Mouse (Mus musculus) forebrain, embryonic 15.5 days (tissue): ENCODE data around the gene Vti1a. TPM values are rescaled to one million over a fixed set of nuclear protein-coding genes. Genes with fewer than 3 reads are reported as not detected.

Experiments used
- ATAC-seq: fragments of 200-750 bp; cut with Nextera tagmentation; replicated peaks from 2 replicates; pipeline ENCODE4 v1.8.0; 2017; ENCODE audit warnings: mild to moderate bottlenecking, moderate TSS enrichment, moderate library complexity
- H3K27ac ChIP-seq: fragments of 300-500 bp; sonication (generic); replicated peaks from 2 replicates; pipeline ENCODE4 v1.5.1; 2015; ENCODE audit warnings: mild to moderate bottlenecking, inconsistent platforms
- H3K27me3 ChIP-seq: fragments of 300-500 bp; sonication (generic); 2 replicates; pipeline ENCODE4 v1.6.1; 2015; ENCODE audit warnings: inconsistent platforms
- H3K36me3 ChIP-seq: fragments of 300-500 bp; sonication (generic); 2 replicates; pipeline ENCODE4 v1.6.1; 2015; ENCODE audit warnings: mild to moderate bottlenecking, inconsistent platforms
- H3K4me1 ChIP-seq: fragments of 300-500 bp; sonication (generic); 2 replicates; pipeline ENCODE4 v1.6.1; 2015; ENCODE audit warnings: inconsistent platforms
- H3K4me2 ChIP-seq: fragments of 300-500 bp; sonication (generic); replicated peaks from 2 replicates; pipeline ENCODE4 v1.6.1; 2015; ENCODE audit warnings: mild to moderate bottlenecking, inconsistent platforms
- H3K4me3 ChIP-seq: fragments of 300-500 bp; sonication (generic); 2 replicates; pipeline ENCODE4 v1.5.1; 2015; ENCODE audit warnings: mild to moderate bottlenecking, inconsistent platforms
- H3K9ac ChIP-seq: fragments of 300-500 bp; sonication (generic); replicated peaks from 2 replicates; pipeline ENCODE4 v1.6.1; 2015; ENCODE audit warnings: mild to moderate bottlenecking, inconsistent platforms
- H3K9me3 ChIP-seq: fragments of 300-500 bp; sonication (generic); 2 replicates; pipeline ENCODE4 v1.6.1; 2016; ENCODE audit warnings: inconsistent platforms
- whole genome bisulfite sequencing: fragments of 180-500 bp; shearing (Covaris S2); methylation state at CpG from one replicate; pipeline ENCODE4 v1.1.7; 2015; ENCODE audit warnings: mixed read lengths; 5-methylcytosine and 5-hydroxymethylcytosine counted together
- polyA plus RNA-seq: library from polyadenylated mRNA; unstranded; fragments of >200 nt; fragmentation: Nextera tagmentation; extraction: Ambion mirVana; gene quantifications from 2 replicates; pipeline ENCODE4 v1.2.1, GENCODE M21; 2015

The Vti1a gene
- polyA plus RNA-seq, 1 experiment from 2014 or later = 29.7 TPM

GRCm38 (mm10) chr19:55542461-55542860 is 226.4 kb downstream of the Vti1a start:
- H3K27ac ChIP-seq = no peak overlapping the region
- no peaks in the 10 kb centered on the region for H3K9me3 ChIP-seq
- no peaks in the 10 kb centered on the region for H3K36me3 ChIP-seq
- no peak overlapping the region for H3K4me3 ChIP-seq
- H3K4me2 ChIP-seq = no peak overlapping the region
- H3K9ac ChIP-seq = no peak overlapping the region
- peaks cover 9% of the 10 kb centered on the region; the same call in 1 of the 2 replicates for H3K4me1 ChIP-seq
- no peak for ATAC-seq
- WGBS = 87% methylated on average over 6 of the region's 6 CpGs
- H3K27me3 ChIP-seq = peaks cover 7% of the 10 kb centered on the region; the same call in 1 of the 2 replicates

- no peak overlapping the region for H3K27ac ChIP-seq
Measured at GRCm38 (mm10) chr19:55543188-55543587, 227.1 kb downstream of the Vti1a start.

GRCm38 (mm10) chr19:55544498-55544897 is 228.4 kb downstream of the Vti1a start:
- no peak overlapping the region for H3K4me2 ChIP-seq
- 78% methylated on average over 5 of the region's 5 CpGs for WGBS
- no peak for ATAC-seq

More at GRCm38 (mm10) chr19:55543188-55543587, 227.1 kb downstream of the Vti1a start:
- Histone ChIP-seq H3K36me3 (no peaks in the 10 kb centered on the region), H3K4me1 (peaks cover 9% of the 10 kb centered on the region; the same call in 1 of the 2 replicates), H3K27me3 (peaks cover under 1% of the 10 kb centered on the region; the same call in 1 of the 2 replicates), H3K4me3 (no peak overlapping the region), H3K4me2 (no peak overlapping the region), H3K9me3 (no peaks in the 10 kb centered on the region), H3K9ac (no peak overlapping the region)
- WGBS = 27% methylated on average over 9 of the region's 9 CpGs
- peak; percentile 16; the same call in 1 of the 2 replicates for ATAC-seq

DNA sequence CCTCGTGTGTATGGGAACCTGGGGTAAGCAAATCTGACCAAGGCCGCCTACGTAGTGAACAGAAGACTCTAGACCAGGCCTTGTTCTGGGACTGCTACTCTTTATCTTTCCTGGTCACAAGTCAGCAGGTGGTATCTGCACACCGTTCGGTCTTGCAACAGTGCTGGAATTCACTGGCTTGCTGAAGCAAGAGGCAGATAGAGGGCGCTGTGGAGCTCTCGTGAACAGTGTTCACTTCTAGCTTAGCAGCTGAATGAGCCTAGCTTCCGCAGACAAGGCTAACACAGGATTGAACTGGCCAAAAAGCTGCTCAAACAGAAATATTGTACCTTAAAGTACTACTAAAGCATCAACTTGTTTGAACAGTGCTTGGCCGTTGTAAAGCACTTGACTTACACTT is 229.4 kb downstream of the Vti1a start:
- WGBS = 16% methylated on average over 9 of the region's 9 CpGs
- Histone ChIP-seq H3K4me3 (no peak overlapping the region), H3K9me3 (no peaks in the 10 kb centered on the region), H3K36me3 (no peaks in the 10 kb centered on the region), H3K4me2 (no peak overlapping the region), H3K27me3 (no peaks in the 10 kb centered on the region; the same call in 1 of the 2 replicates), H3K27ac (no peak overlapping the region), H3K4me1 (peaks cover 9% of the 10 kb centered on the region; the same call in 1 of the 2 replicates), H3K9ac (no peak overlapping the region)
- ATAC-seq = 0 out of 2 replicates have a peak, but pooled peaks have one; percentile 43

More at GRCm38 (mm10) chr19:55544498-55544897, 228.4 kb downstream of the Vti1a start:
- no peak overlapping the region for H3K4me3 ChIP-seq
- no peaks in the 10 kb centered on the region; the same call in 1 of the 2 replicates for H3K27me3 ChIP-seq
- H3K4me1 ChIP-seq = peaks cover 9% of the 10 kb centered on the region; the same call in 1 of the 2 replicates
- no peak overlapping the region for H3K9ac ChIP-seq
- no peaks in the 10 kb centered on the region for H3K36me3 ChIP-seq
- H3K9me3 ChIP-seq = no peaks in the 10 kb centered on the region
- H3K27ac ChIP-seq = no peak overlapping the region

- no peak overlapping the region for H3K27ac ChIP-seq
- H3K27me3 ChIP-seq = no peaks in the 10 kb centered on the region; the same call in 1 of the 2 replicates
- no peak overlapping the region for H3K4me3 ChIP-seq
- no peak overlapping the region for H3K4me2 ChIP-seq
- H3K36me3 ChIP-seq = no peaks in the 10 kb centered on the region
- H3K9ac ChIP-seq = no peak overlapping the region
- ATAC-seq = no peak
- H3K9me3 ChIP-seq = no peaks in the 10 kb centered on the region
- 84% methylated on average over 13 of the region's 13 CpGs for WGBS
- H3K4me1 ChIP-seq = peaks cover 9% of the 10 kb centered on the region; the same call in 1 of the 2 replicates
Measured at GRCm38 (mm10) chr19:55546009-55546528, 230.0 kb downstream of the Vti1a start.

DNA sequence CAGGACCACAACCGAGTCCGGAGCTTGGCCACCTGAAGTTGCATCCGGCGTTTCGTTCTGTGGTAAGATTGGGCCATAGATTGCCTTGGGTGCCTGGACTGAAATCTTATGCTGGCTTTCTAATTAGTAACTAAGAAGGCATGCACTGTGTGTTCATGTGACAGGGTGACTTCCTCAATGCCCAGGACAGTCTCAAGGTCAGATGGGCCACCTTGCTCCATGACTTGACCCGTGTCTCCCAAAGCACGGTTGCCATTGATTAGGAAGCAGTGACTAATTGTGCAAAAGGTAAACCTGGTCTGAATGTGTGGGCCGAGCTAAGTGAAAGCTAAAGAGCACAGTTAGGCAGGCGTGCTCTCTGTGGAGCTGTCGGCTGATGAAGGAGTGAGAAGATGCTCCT is 232.1 kb downstream of the Vti1a start:
- Histone ChIP-seq H3K9ac (no peak overlapping the region), H3K4me1 (peaks cover 4% of the 10 kb centered on the region; the same call in 1 of the 2 replicates), H3K27me3 (no peaks in the 10 kb centered on the region), H3K9me3 (no peaks in the 10 kb centered on the region), H3K27ac (no peak overlapping the region), H3K36me3 (no peaks in the 10 kb centered on the region), H3K4me3 (no peak overlapping the region), H3K4me2 (no peak overlapping the region)
- 90% methylated on average over 10 of the region's 10 CpGs for WGBS
- no peak for ATAC-seq

DNA sequence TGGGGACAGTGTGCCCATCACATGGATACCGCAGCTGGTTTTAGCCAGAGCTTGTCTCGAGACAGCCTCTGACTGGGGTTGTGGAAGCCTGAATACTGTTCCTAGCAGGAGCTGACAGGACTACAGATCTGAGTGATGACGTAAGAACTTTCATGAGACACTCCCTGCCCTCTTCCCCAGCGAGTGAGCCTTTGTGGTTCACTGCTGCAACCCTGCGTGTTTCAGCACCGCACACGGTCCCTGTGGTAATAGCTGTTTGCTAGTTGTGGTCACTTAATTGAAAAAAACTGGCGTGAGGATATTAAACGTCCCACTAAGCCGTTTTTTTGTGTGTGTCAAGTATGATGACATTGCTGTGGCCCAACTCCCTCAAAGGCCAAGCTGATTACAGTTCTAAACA is 232.6 kb downstream of the Vti1a start:
- Histone ChIP-seq H3K27ac (no peak overlapping the region), H3K9ac (no peak overlapping the region), H3K4me2 (no peak overlapping the region), H3K4me1 (no peaks in the 10 kb centered on the region), H3K36me3 (no peaks in the 10 kb centered on the region), H3K9me3 (no peaks in the 10 kb centered on the region), H3K4me3 (no peak overlapping the region), H3K27me3 (no peaks in the 10 kb centered on the region; the same call in 1 of the 2 replicates)
- 79% methylated on average over 10 of the region's 10 CpGs for WGBS
- ATAC-seq = no peak

DNA sequence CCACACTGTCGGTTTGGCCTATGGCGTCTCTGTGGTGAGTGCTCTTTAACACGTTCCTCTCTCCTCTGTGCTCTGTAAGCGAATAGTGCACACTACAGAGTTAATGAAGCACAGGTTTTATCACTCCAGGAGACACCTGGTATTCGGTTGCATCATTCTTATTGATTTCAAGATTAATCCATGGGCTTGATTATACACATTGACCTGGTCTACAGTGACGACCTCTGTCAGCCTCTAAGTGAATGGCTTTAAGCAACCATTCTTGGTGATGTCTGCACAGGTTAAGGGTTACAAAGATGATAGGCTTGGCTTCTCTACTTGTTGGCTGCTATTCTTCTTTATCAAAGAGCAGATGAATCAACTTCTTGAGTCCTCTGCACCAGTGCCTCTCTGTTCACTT is 234.1 kb downstream of the Vti1a start:
- no peak overlapping the region for H3K27ac ChIP-seq
- WGBS = 85% methylated on average over 6 of the region's 6 CpGs
- H3K9ac ChIP-seq = no peak overlapping the region
- no peak overlapping the region for H3K4me2 ChIP-seq
- no peak overlapping the region for H3K4me3 ChIP-seq
- H3K9me3 ChIP-seq = no peaks in the 10 kb centered on the region
- no peak for ATAC-seq
- no peaks in the 10 kb centered on the region for H3K36me3 ChIP-seq
- no peaks in the 10 kb centered on the region for H3K4me1 ChIP-seq
- H3K27me3 ChIP-seq = peaks cover 6% of the 10 kb centered on the region; the same call in 1 of the 2 replicates

DNA sequence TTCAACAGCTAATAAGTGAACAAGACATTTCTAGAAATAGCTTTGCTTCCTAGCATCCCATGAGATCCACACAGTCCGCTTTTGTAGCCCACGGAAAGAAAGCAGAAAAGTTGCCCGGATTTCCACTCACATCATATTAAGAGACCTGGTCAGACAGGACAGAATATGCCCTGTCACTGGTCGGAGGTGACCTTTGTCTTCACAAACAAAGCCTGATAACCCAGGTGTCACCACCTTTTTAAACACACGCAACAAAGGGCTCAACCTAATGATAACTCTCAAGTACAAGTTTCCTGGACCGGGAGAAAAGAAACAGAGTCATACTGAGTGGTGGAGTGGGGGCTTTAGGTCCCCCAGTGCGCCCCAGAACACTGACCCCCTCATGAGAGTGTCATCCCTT is 236.2 kb downstream of the Vti1a start:
- ATAC-seq = no peak
- no peaks in the 10 kb centered on the region for H3K36me3 ChIP-seq
- H3K27ac ChIP-seq = no peak overlapping the region
- H3K9me3 ChIP-seq = no peaks in the 10 kb centered on the region
- H3K27me3 ChIP-seq = peaks cover 6% of the 10 kb centered on the region; the same call in 1 of the 2 replicates
- no peak overlapping the region for H3K4me2 ChIP-seq
- 71% methylated on average over 7 of the region's 7 CpGs for WGBS
- no peak overlapping the region for H3K9ac ChIP-seq
- no peak overlapping the region for H3K4me3 ChIP-seq
- peaks cover 14% of the 10 kb centered on the region for H3K4me1 ChIP-seq

- 65% methylated on average over 7 of the region's 7 CpGs for WGBS
- Histone ChIP-seq H3K9me3 (no peaks in the 10 kb centered on the region), H3K4me3 (no peak overlapping the region), H3K27ac (no peak overlapping the region), H3K4me1 (peaks cover 14% of the 10 kb centered on the region), H3K27me3 (peaks cover 6% of the 10 kb centered on the region; the same call in 1 of the 2 replicates), H3K9ac (no peak overlapping the region), H3K36me3 (no peaks in the 10 kb centered on the region), H3K4me2 (no peak overlapping the region)
- ATAC-seq = no peak
Measured at GRCm38 (mm10) chr19:55552861-55553260, 236.8 kb downstream of the Vti1a start.

- Histone ChIP-seq H3K27ac (no peak overlapping the region), H3K36me3 (no peaks in the 10 kb centered on the region), H3K9ac (no peak overlapping the region), H3K4me3 (no peak overlapping the region), H3K27me3 (peaks cover 6% of the 10 kb centered on the region; the same call in 1 of the 2 replicates), H3K4me1 (peaks cover 14% of the 10 kb centered on the region), H3K4me2 (no peak overlapping the region), H3K9me3 (no peaks in the 10 kb centered on the region)
- 63% methylated on average over 5 of the region's 5 CpGs for WGBS
- no peak for ATAC-seq
Measured at GRCm38 (mm10) chr19:55554295-55554694, 238.2 kb downstream of the Vti1a start.

DNA sequence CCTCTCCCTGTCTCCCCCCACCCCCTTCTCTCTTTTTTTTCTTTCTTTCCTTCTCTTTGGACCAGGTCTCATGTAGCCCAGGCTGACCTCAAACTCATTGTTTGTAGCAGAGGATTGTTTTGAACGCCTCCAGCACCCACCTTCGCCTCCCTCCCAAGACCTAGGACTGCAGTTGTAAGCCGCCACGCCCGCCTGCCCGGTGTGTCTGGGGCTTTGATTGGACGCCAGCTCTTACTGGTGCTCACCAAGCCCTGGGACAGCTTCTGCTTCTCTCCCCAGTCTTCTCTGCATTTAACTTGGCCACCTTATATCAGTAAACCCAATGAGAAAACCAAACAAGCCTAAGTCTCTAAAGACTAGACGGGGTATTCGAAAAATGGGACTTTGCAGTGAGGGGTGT is 238.6 kb downstream of the Vti1a start:
- H3K4me1 ChIP-seq = peaks cover 14% of the 10 kb centered on the region
- H3K9ac ChIP-seq = no peak overlapping the region
- H3K27ac ChIP-seq = no peak overlapping the region
- no peaks in the 10 kb centered on the region for H3K36me3 ChIP-seq
- no peaks in the 10 kb centered on the region for H3K9me3 ChIP-seq
- 68% methylated on average over 9 of the region's 9 CpGs for WGBS
- no peak overlapping the region for H3K4me2 ChIP-seq
- peaks cover 6% of the 10 kb centered on the region; the same call in 1 of the 2 replicates for H3K27me3 ChIP-seq
- no peak overlapping the region for H3K4me3 ChIP-seq
- ATAC-seq = no peak
